Mouse (Mus musculus): ENCODE results near the gene Armc6. TPM values are rescaled to one million over a fixed set of nuclear protein-coding genes. Genes with fewer than 3 reads are reported as not detected.

Armc6 gene
- polyA plus RNA-seq, 1 experiment from 2014 or later, result 20.6 TPM

GRCm38 (mm10) chr8:70194191-70194590 is 40.1 kb downstream of the Armc6 start:
- no peak overlapping the region for H3K4me2 ChIP-seq
- H3K36me3 ChIP-seq, result peaks cover 17% of the 10 kb centered on the region; the same call in 1 of the 2 replicates
- no peak for ATAC-seq (ENCODE audit: extremely low read depth, insufficient number of reproducible peaks, low FRiP score, low TSS enrichment)
- H3K9me3 ChIP-seq, result no peaks in the 10 kb centered on the region
- H3K4me3 ChIP-seq, result no peak overlapping the region
- WGBS, result 80% methylated on average over 3 of the region's 3 CpGs
- H3K27ac ChIP-seq (replicated peaks), result no peak overlapping the region
- 0 out of 2 replicates have a peak, but pooled peaks cover 4% of the 10 kb centered on the region for H3K4me1 ChIP-seq
- no peaks in the 10 kb centered on the region for H3K27me3 ChIP-seq (replicated peaks)
- H3K9ac ChIP-seq, result no peak overlapping the region

GRCm38 (mm10) chr8:70193238-70193637 is 41.0 kb downstream of the Armc6 start:
- H3K9me3 ChIP-seq, result no peaks in the 10 kb centered on the region
- H3K4me2 ChIP-seq, result no peak overlapping the region
- no peaks in the 10 kb centered on the region for H3K27me3 ChIP-seq (replicated peaks)
- ATAC-seq (ENCODE audit: extremely low read depth, insufficient number of reproducible peaks, low FRiP score, low TSS enrichment), result no peak
- 69% methylated on average over 5 of the region's 5 CpGs for WGBS
- no peak overlapping the region for H3K27ac ChIP-seq (replicated peaks)
- H3K4me3 ChIP-seq, result no peak overlapping the region
- 0 out of 2 replicates have a peak, but pooled peaks cover 4% of the 10 kb centered on the region for H3K4me1 ChIP-seq
- H3K36me3 ChIP-seq, result peaks cover 23% of the 10 kb centered on the region; the same call in 1 of the 2 replicates
- peak overlapping the region; percentile 12; the same call in 1 of the 2 replicates for H3K9ac ChIP-seq

- no peak overlapping the region for H3K9ac ChIP-seq
- 63% methylated on average over 7 of the region's 7 CpGs for WGBS
- H3K27ac ChIP-seq (replicated peaks), result no peak overlapping the region
- ATAC-seq (ENCODE audit: extremely low read depth, insufficient number of reproducible peaks, low FRiP score, low TSS enrichment), result no peak
- no peak overlapping the region for H3K4me3 ChIP-seq
- H3K4me1 ChIP-seq, result no peaks in the 10 kb centered on the region
- H3K9me3 ChIP-seq, result no peaks in the 10 kb centered on the region
- H3K36me3 ChIP-seq, result peaks cover 30% of the 10 kb centered on the region
- no peak overlapping the region for H3K4me2 ChIP-seq
- H3K27me3 ChIP-seq (replicated peaks), result no peaks in the 10 kb centered on the region
Observed at GRCm38 (mm10) chr8:70188707-70189106, 45.6 kb downstream of the Armc6 start.

GRCm38 (mm10) chr8:70183194-70183593 is 51.1 kb downstream of the Armc6 start:
- 78% methylated on average over 4 of the region's 4 CpGs for WGBS
- Histone ChIP-seq H3K9me3 (no peaks in the 10 kb centered on the region), H3K4me2 (no peak overlapping the region), H3K36me3 (peaks cover 59% of the 10 kb centered on the region), H3K27me3 (replicated peaks) (no peaks in the 10 kb centered on the region), H3K27ac (replicated peaks) (no peak overlapping the region), H3K9ac (no peak overlapping the region), H3K4me1 (peaks cover 4% of the 10 kb centered on the region), H3K4me3 (no peak overlapping the region)
- ATAC-seq (ENCODE audit: extremely low read depth, insufficient number of reproducible peaks, low FRiP score, low TSS enrichment), result no peak

- Histone ChIP-seq H3K4me3 (no peak overlapping the region), H3K4me1 (peaks cover 4% of the 10 kb centered on the region), H3K9me3 (no peaks in the 10 kb centered on the region), H3K36me3 (peaks cover 68% of the 10 kb centered on the region), H3K27me3 (replicated peaks) (no peaks in the 10 kb centered on the region), H3K27ac (replicated peaks) (no peak overlapping the region), H3K9ac (no peak overlapping the region; the same call in 1 of the 2 replicates), H3K4me2 (no peak overlapping the region)
- WGBS, result 37% methylated on average over 2 of the region's 2 CpGs
- ATAC-seq (ENCODE audit: extremely low read depth, insufficient number of reproducible peaks, low FRiP score, low TSS enrichment), result no peak
Observed at GRCm38 (mm10) chr8:70181903-70182252, 52.4 kb downstream of the Armc6 start.

GRCm38 (mm10) chr8:70181212-70181902 is 52.9 kb downstream of the Armc6 start:
- Histone ChIP-seq H3K4me1 (peaks cover 4% of the 10 kb centered on the region), H3K4me2 (no peak overlapping the region), H3K36me3 (peaks cover 73% of the 10 kb centered on the region), H3K9me3 (no peaks in the 10 kb centered on the region), H3K9ac (peak overlapping the region; percentile 33; the same call in 1 of the 2 replicates), H3K27me3 (replicated peaks) (no peaks in the 10 kb centered on the region), H3K27ac (replicated peaks) (no peak overlapping the region), H3K4me3 (no peak overlapping the region)
- 71% methylated on average over 16 of the region's 16 CpGs for WGBS
- no peak for ATAC-seq (ENCODE audit: extremely low read depth, insufficient number of reproducible peaks, low FRiP score, low TSS enrichment)

GRCm38 (mm10) chr8:70179082-70179481 is 55.2 kb downstream of the Armc6 start:
- Histone ChIP-seq H3K27ac (replicated peaks) (no peak overlapping the region), H3K4me3 (no peak overlapping the region), H3K9me3 (no peaks in the 10 kb centered on the region), H3K4me1 (peaks cover 13% of the 10 kb centered on the region), H3K9ac (no peak overlapping the region), H3K27me3 (replicated peaks) (no peaks in the 10 kb centered on the region), H3K36me3 (peaks cover 80% of the 10 kb centered on the region), H3K4me2 (no peak overlapping the region)
- 96% methylated on average over 4 of the region's 4 CpGs for WGBS
- ATAC-seq (ENCODE audit: extremely low read depth, insufficient number of reproducible peaks, low FRiP score, low TSS enrichment), result no peak

- no peak for ATAC-seq (ENCODE audit: extremely low read depth, insufficient number of reproducible peaks, low FRiP score, low TSS enrichment)
- H3K4me1 ChIP-seq, result peaks cover 22% of the 10 kb centered on the region
- peaks cover 73% of the 10 kb centered on the region for H3K36me3 ChIP-seq
- no peak overlapping the region for H3K4me3 ChIP-seq
- 81% methylated on average over 2 of the region's 2 CpGs for WGBS
- H3K9ac ChIP-seq, result no peak overlapping the region
- no peak overlapping the region for H3K4me2 ChIP-seq
- H3K9me3 ChIP-seq, result no peaks in the 10 kb centered on the region
- no peaks in the 10 kb centered on the region for H3K27me3 ChIP-seq (replicated peaks)
- no peak overlapping the region for H3K27ac ChIP-seq (replicated peaks)
Observed at GRCm38 (mm10) chr8:70178231-70178630, 56.0 kb downstream of the Armc6 start.

GRCm38 (mm10) chr8:70174079-70174478 is 60.2 kb downstream of the Armc6 start:
- H3K36me3 ChIP-seq, result peaks cover 35% of the 10 kb centered on the region
- H3K27ac ChIP-seq (replicated peaks), result peak overlapping the region; percentile 82
- peak overlapping the region; percentile 71 for H3K9ac ChIP-seq
- peak overlapping the region; percentile 66 for H3K4me2 ChIP-seq
- H3K9me3 ChIP-seq, result no peaks in the 10 kb centered on the region
- ATAC-seq (ENCODE audit: extremely low read depth, insufficient number of reproducible peaks, low FRiP score, low TSS enrichment), result no peak; the same call in 1 of the 2 replicates
- peak overlapping the region; percentile 39 for H3K4me3 ChIP-seq
- 43% methylated on average over 7 of the region's 7 CpGs for WGBS
- H3K4me1 ChIP-seq, result peaks cover 30% of the 10 kb centered on the region
- no peaks in the 10 kb centered on the region; the same call in 1 of the 2 replicates for H3K27me3 ChIP-seq (replicated peaks)

- H3K4me3 ChIP-seq, result peak overlapping the region; percentile 68
- WGBS, result 66% methylated on average over 5 of the region's 5 CpGs
- no peaks in the 10 kb centered on the region for H3K9me3 ChIP-seq
- peaks cover 2% of the 10 kb centered on the region for H3K27me3 ChIP-seq (replicated peaks)
- H3K36me3 ChIP-seq, result peaks cover 27% of the 10 kb centered on the region
- H3K9ac ChIP-seq, result peak overlapping the region; percentile 89; the same call in 1 of the 2 replicates
- ATAC-seq (ENCODE audit: extremely low read depth, insufficient number of reproducible peaks, low FRiP score, low TSS enrichment), result no peak
- H3K4me2 ChIP-seq, result peak overlapping the region; percentile 69
- H3K4me1 ChIP-seq, result peaks cover 30% of the 10 kb centered on the region
- H3K27ac ChIP-seq (replicated peaks), result peak overlapping the region; percentile 82; the same call in 1 of the 2 replicates
Observed at GRCm38 (mm10) chr8:70173320-70173719, 60.9 kb downstream of the Armc6 start.

GRCm38 (mm10) chr8:70172043-70172681 is 62.1 kb downstream of the Armc6 start, which contains the start of gene Tmem161a:
Gene Tmem161a (plus strand): TSS chr8:70172356.
- Histone ChIP-seq H3K27ac (replicated peaks) (peak within 1 kb of the TSS; percentile 75), H3K4me2 (peak within 1 kb of the TSS; percentile 69), H3K4me1 (peaks cover 31% of the 10 kb centered on the region), H3K4me3 (peak within 1 kb of the TSS; percentile 68), H3K27me3 (replicated peaks) (peaks cover 12% of the 10 kb centered on the region), H3K9me3 (no peaks in the 10 kb centered on the region), H3K36me3 (peaks cover 15% of the 10 kb centered on the region), H3K9ac (peak within 1 kb of the TSS; percentile 89)
- 2% methylated on average over 27 of the region's 27 CpGs for WGBS
- peak; percentile 86 for ATAC-seq (ENCODE audit: extremely low read depth, insufficient number of reproducible peaks, low FRiP score, low TSS enrichment)
